Mouse (Mus musculus) embryonic fibroblast, embryonic 13.5 days (primary cell): ENCODE data around the gene Zbtb44. TPM values are rescaled to one million over a fixed set of nuclear protein-coding genes. Genes with fewer than 3 reads are reported as not detected.

Experiments
- H3K27ac ChIP-seq: 2 replicates; pipeline ENCODE4 v1.5.1; 2012; ENCODE audit warnings: low read length, control low read depth, inconsistent platforms; ENCODE audit not compliant: insufficient read depth
- H3K4me1 ChIP-seq: 2 replicates; pipeline ENCODE4 v1.6.1; 2011; ENCODE audit warnings: low read length; ENCODE audit not compliant: control insufficient read depth, insufficient read depth
- H3K4me3 ChIP-seq: 2 replicates; pipeline ENCODE4 v1.5.1; 2011; ENCODE audit warnings: mild to moderate bottlenecking, control low read depth, low read length; ENCODE audit not compliant: insufficient read depth
- CTCF ChIP-seq: IDR thresholded peaks from 2 replicates; pipeline ENCODE4 v1.5.1; 2011; ENCODE audit warnings: mild to moderate bottlenecking, control low read depth, low read length, moderate library complexity, borderline replicate concordance; ENCODE audit not compliant: insufficient read depth
- POLR2A ChIP-seq: IDR thresholded peaks from 2 replicates; pipeline ENCODE4 v1.6.1; 2011; ENCODE audit warnings: low read depth, mild to moderate bottlenecking, control low read depth, low read length, moderate library complexity
- polyA plus RNA-seq: library from polyadenylated mRNA; stranded (reverse); fragments of >200 nt; gene quantifications from 2 replicates; pipeline ENCODE4 v1.2.4, GENCODE M21; 2011; ENCODE audit warnings: low read depth; ENCODE audit not compliant: missing spikeins, insufficient read length

The Zbtb44 gene
- polyA plus RNA-seq: 16.7 and 21.1 TPM in 2 replicates

- Histone ChIP-seq H3K4me1 (no peaks in the 10 kb centered on the region; the same call in 1 of the 2 replicates), H3K27ac (peak within 1 kb of the TSS; percentile 59), H3K4me3 (peak within 1 kb of the TSS; percentile 93)
- TF ChIP-seq CTCF (no peak), POLR2A (no peak; the same call in 1 of the 2 replicates)
These were observed at the start of gene Zbtb44 for GRCm38 (mm10) chr9:31030532-31031413. Zbtb44 (plus strand) TSS chr9:31030644.

GRCm38 (mm10) chr9:30985782-30986181 is 44.7 kb upstream of the Zbtb44 start:
- TF ChIP-seq POLR2A (no peak), CTCF (no peak)
- Histone ChIP-seq H3K27ac (no peak overlapping the region), H3K4me3 (no peak overlapping the region), H3K4me1 (peaks cover 7% of the 10 kb centered on the region)

- no peak overlapping the region for H3K4me3 ChIP-seq
- no peaks in the 10 kb centered on the region for H3K4me1 ChIP-seq
- no peak overlapping the region for H3K27ac ChIP-seq
- TF ChIP-seq POLR2A: no peak
- TF ChIP-seq CTCF: no peak
These were observed 37.3 kb upstream of the Zbtb44 start for GRCm38 (mm10) chr9:30993106-30993505.

- Histone ChIP-seq H3K4me1 (no peaks in the 10 kb centered on the region), H3K4me3 (no peak overlapping the region), H3K27ac (no peak overlapping the region)
- no peak for TF ChIP-seq POLR2A
- TF ChIP-seq CTCF: no peak
These were observed 33.6 kb upstream of the Zbtb44 start for GRCm38 (mm10) chr9:30996590-30997562.

- Histone ChIP-seq H3K4me3 (no peak overlapping the region), H3K4me1 (no peaks in the 10 kb centered on the region), H3K27ac (no peak overlapping the region)
- TF ChIP-seq CTCF (no peak), POLR2A (no peak)
These were observed 29.8 kb upstream of the Zbtb44 start for GRCm38 (mm10) chr9:31000641-31001040.

- TF ChIP-seq POLR2A: no peak
- TF ChIP-seq CTCF: no peak
- Histone ChIP-seq H3K4me3 (no peak overlapping the region), H3K4me1 (no peaks in the 10 kb centered on the region), H3K27ac (no peak overlapping the region)
These were observed 27.9 kb upstream of the Zbtb44 start for GRCm38 (mm10) chr9:31002528-31002927.

- no peak for TF ChIP-seq CTCF
- TF ChIP-seq POLR2A: no peak
- Histone ChIP-seq H3K4me1 (peaks cover 7% of the 10 kb centered on the region; the same call in 1 of the 2 replicates), H3K27ac (peak overlapping the region; percentile 18; the same call in 1 of the 2 replicates), H3K4me3 (no peak overlapping the region)
These were observed 21.1 kb upstream of the Zbtb44 start for GRCm38 (mm10) chr9:31009334-31009733.

GRCm38 (mm10) chr9:31010040-31010439 is 20.4 kb upstream of the Zbtb44 start:
- TF ChIP-seq POLR2A (no peak), CTCF (no peak)

GRCm38 (mm10) chr9:31010749-31011148 is 19.7 kb upstream of the Zbtb44 start:
- Histone ChIP-seq H3K4me1 (peaks cover 7% of the 10 kb centered on the region; the same call in 1 of the 2 replicates), H3K27ac (no peak overlapping the region), H3K4me3 (no peak overlapping the region)
- TF ChIP-seq CTCF (no peak), POLR2A (no peak)

More at GRCm38 (mm10) chr9:31010040-31010439, 20.4 kb upstream of the Zbtb44 start:
- Histone ChIP-seq H3K27ac (no peak overlapping the region), H3K4me3 (no peak overlapping the region), H3K4me1 (peaks cover 7% of the 10 kb centered on the region; the same call in 1 of the 2 replicates)
